Mouse (Mus musculus) lung, adult 18-20 months (tissue): Measurements from ENCODE around the gene Pnp2.
"Not testable (repeated sequence)": the region's sequence is repeated elsewhere in the genome, so short reads cannot be mapped to it uniquely, and the experiment has no call there.

ENCODE experiments used
- DNase-seq, 2 experiments: peaks; one replicate each; pipeline ENCODE4 v3.0.0; 2022; ENCODE audit warnings: mixed read lengths in 2 of 2

Gene Pnp2

DNA sequence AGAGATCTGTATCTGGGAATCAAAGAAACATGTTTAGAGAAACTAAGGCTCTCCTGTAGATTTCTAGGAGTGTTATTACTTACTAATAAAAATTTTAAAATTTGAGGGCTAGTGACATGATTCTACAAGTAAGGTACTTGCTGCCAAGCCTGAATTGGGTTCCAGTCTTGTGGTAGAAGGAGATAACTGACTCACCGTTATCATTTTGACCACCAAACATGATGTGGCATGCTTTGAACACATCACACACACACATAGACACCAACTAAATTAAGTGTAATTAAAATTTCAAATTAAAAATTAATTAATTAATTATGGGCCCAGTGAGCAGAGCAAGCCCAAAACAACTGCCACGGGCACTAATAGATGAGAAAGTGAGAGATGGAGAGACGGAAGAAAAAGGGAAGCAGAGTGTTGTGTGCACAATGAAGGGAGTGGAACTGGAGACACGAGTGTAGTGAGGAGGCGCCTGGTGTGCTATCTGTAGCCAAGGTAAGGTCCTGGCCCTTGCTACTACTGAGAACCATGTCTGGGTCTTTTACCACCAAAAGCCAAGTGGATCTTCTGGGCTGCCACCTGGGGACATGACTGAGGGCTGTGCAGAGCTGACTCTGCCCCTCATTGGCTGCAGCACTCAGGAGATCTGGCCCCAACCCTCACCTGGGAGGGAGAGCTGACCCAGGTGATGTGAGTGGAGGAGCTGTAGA, 2.6 kb downstream of the Pnp2 start:
- not testable (repeated sequence) for DNase-seq

DNA sequence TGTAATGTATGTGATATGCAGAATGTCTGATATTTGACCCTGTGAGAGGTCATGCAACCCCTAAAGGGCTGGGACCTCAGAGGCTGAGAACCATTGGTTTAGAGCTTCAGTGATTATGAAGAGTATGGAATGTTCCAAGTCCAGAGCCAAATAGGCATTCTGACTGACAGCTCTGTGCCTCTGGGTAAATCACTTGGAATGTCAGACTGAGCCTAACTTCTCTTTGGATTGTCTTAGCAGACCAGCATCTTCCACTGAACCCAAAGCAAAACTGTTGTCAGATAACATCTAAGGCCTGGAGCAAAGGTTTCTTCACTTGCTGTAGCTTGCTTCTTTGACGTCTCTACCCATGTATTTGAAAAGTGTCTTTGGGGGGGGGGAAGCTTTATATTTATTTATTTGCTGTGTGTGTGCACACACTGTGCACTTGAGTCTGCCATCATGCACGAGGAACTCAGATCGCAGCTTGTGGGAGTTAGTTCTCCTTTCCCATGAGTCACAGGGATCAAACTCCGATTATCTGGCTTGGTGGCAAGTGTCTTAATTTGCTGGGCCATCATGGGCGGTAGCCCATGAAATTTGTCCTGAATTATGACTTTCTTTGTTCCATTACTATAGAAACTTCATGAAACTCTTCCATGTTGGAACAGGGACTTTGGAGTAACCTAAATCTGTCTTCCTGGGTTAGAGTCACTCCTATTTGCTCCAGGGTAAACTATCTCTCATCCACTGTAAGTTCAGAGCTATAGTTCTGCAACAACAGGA, 12.6 kb downstream of the Pnp2 start:
- DNase-seq, result no peak

DNA sequence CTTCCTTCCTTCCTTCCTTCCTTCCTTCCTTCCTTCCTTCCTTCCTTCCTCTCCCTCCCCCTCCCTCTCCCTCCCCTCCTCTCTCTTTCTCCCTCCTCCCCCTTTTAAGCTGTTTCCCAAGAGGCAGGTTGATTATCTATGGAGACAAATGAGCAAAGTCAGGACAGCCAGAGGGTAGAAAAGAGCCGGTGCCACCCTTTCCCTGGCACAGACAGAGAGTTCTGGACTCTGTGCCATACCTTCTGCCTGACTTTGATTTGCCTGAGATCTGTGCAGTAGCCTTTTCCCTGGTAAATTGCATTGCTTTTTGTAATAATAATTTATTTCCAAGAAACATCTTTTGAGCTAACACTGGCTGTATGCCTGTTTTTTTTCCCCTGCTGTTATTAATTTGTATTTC, 13.2 kb downstream of the Pnp2 start:
- DNase-seq, result no peak

DNA sequence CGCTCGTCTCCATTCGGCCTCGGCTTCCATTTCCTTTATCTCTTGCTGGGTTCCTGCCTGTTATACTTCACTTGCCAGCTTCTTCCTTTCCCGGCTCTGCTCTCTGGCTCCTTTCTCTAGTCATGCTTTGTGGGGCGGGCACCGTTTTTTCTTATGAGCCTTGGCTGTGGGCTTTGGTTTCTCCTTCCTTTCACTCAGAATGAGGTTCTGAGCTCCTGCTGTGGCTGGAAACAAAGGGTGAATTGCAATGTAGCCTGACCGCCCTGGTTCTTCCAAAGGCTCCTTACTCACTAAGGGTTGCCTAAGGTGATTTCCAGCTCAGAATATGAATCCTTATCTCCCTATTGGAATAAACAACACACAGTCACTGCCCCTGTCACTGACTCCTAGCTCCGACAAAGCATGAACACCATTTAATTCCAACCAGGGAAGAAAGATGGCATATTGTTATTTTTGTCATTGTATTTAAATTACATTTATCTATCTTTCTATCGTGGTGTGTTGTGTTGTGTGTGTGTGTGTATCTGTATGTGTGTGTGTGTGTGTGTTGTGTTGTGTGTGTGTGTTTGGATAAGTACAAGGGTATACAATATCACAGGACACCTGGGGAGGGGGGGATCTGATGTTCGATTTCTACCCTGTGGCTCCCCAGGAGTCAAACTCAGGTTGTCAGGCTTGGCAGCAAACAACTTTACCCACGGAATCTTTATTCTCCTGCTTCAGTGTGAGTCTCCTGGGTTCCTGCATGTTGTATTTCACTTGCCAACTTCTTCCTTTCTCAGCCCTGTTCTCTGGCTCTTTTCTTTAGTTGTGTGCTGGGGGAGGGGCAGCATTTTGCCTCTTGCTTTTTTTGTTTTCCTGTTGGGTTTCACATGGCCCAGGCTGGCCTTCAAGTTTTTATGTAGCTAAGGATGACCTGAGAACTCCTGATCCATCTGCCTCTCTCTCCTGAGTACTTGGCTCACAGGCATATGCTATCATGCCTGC, 14.1 kb downstream of the Pnp2 start:
- DNase-seq, result peak in 1 of 2 experiments; percentile 17

DNA sequence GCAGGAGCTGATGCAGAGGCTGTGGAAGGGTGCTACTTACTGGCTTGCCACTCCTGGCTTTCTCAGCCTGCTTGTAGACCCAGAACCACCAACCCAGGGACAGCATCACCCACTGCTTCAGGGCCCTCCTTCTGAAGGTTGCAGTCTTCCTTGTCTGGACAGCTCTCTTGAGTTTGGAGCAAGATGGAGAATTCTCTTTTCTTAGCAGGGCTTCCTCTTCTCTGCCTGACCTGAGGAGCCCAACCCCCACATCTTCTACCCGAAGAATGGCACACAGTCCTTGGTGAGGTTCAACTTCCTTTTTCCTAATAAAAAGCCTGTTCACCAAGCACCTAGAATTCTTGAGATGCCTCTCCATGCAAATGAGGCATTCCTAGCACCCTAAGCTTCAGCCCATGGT, 15.0 kb downstream of the Pnp2 start:
- DNase-seq, result no peak

DNA sequence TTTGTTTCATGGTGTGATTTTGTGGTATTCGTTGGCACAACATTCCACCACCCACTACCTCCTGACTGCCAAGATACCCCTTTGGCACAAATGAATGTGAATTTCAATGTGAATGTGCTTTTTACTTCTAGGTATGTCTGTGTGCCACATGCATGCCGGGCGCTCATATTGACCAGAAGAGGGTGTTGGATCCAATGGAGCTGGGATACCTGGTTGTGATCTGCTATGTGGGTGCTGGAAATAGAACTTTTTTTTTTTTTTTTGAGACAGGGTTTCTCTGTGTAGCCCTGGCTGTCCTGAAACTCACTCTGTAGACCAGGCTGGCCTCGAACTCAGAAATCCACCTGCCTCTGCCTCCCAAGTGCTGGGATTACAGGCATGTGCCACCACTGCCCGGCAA, 17.3 kb downstream of the Pnp2 start:
- DNase-seq, result not testable (repeated sequence)

DNA sequence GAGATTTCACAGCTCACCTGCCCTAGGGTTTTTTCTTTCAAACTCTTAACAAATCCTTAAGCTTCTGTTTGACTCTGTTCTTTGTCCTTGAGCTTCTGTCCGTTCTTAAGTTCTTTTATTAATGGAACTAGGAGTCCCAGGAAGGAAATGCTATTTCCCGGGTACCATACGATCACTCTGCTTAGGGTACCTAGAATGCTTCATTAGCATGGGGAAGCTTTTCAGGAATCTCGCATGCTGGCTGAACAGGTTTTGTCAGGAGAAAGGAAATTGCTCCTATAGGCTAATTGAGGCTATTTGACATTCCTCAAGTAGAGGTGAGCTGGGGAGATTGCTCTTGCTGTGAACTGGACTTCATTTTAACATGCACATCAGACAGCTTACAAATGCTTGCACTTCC, 17.9 kb downstream of the Pnp2 start:
- no peak for DNase-seq

DNA sequence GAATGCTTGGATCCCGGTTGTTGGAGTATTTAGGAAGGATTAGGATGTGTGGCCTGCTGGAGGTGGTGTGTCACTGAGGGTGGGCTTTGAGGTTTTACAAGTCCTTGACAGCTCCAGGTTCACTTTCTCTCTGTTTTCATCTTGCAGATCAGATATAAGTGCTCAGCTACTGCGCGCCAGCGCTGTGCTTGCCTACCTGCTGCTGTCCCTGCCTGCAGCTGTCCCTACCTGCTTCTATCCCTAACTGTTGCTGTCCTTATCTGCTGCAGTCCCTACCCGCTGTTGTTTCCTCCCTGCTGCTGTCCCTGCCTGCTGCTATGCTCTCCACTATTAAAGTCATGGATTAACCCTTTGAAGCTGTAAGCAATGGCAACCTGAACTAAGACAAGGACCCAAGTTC, 19.2 kb downstream of the Pnp2 start:
- no peak for DNase-seq

DNA sequence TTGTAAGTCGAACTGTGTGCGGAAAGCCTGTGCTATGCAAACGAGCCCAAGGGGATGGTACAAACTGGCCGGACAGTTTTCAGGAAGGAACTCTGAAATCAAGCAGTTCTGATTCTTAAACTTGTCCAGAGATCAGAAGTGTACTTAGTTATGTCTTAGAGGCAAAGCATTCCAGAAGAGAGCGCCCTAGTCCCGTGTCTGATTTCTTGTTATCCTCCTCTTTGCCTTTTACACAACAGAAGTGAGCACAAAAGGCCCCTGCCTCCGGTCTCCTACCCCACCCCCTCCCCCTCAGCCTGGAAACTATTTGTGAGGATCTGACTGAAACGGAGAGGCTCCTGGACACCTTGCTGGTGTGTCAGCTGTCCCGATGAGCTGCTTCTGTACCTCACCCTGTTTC, 20.9 kb downstream of the Pnp2 start:
- DNase-seq, result peak in 1 of 2 experiments; percentile 11

DNA sequence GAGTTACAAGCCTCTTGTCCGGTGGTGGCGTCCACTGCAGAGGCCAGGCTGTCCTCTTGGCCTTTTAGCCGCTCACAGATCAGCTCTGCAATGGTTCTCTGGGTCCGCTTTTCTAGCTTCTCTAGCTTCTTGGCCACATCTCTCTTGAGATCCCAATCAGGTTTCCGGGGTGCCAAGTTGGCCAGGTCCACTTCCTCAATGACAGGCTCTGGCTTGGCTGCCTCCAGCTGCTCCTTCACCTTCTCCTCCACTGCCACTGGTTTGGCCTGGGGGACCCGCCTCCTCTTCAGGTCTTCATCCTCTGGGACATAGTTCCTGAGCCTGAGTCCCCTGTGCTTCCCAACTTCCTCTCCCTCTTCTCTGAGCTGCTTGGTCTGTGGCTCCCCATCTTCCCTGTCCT, 22.7 kb downstream of the Pnp2 start:
- not testable (repeated sequence) for DNase-seq

DNA sequence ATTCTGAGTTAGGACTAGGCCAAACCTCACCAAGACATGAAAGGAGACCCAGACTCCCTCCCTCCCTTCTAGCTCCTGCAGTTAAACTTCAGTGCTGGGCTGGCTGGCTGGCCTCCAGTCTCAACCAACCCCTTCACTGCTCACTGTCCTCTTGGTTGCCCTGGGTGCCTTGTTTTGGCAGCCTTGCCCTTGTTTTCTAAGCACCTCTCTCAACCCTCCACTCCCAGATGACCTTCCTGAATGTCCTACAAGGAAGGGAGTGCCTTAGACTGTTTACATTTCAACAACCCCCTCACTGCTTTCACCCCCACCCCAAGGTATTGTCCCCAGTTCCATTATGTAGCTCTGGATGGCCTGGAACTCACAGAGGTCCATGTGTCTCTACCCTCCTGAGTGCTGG, 23.8 kb downstream of the Pnp2 start:
- DNase-seq, result no peak

DNA sequence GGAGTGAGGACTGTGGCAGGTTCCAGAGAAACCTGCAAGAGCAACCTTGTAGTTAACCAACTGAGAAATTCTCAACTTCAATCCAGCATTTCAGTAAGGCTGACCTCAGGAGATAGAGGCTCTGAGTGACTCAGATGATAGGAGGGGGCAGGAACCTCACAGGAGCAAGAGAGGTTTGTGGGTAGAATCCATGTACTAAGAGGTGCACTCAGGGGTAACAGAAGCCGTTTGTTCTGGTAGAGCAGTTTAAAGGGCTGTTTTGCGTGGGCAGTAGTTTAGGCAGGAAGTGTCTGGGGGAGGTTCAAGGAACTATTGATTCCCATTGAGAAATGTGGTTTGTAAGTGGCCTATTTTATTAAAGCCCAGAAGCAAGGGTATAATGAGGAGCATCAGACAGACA, 25.4 kb downstream of the Pnp2 start:
- DNase-seq, result no peak

DNA sequence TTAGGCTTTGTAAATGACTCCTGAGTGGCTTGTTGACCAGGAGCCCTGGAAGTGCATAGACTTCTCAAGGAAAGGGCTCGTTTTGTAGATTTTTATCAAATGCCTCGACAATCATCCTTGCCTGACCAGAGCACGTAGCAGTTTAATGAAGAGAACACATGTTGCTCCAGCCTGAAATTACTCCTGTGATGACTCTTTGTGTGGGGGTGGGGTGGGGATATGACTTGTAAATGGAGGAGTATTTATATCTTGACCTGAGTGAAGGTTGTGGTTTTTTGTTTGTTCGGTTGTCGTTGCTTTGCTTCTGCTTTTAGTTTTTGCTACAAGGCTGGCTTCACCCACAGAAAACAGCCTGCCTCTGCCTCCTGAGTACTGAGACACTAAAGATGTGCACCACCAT, 26.0 kb downstream of the Pnp2 start:
- no peak for DNase-seq

DNA sequence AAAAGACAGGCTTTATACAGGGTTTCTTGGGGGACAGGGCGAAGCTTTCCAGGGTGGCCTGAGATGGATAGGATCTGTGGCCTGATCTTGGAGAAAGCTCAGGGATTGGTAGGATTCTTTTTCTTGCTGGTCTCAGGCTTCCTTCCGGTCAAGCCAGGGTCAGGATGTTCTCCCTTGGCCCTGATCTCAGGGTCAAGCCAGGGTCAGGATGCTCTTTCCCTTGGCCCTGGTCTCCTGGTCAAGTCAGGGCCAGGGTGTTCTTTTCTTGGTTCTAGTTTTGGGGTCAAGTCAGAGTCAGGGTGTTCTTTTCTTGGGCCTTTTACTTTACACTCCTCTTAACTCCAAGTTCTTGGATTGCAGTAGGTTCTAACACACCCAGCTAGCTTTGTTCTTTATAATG, 31.9 kb downstream of the Pnp2 start:
- peak; percentile 12 to 33 for DNase-seq

DNA sequence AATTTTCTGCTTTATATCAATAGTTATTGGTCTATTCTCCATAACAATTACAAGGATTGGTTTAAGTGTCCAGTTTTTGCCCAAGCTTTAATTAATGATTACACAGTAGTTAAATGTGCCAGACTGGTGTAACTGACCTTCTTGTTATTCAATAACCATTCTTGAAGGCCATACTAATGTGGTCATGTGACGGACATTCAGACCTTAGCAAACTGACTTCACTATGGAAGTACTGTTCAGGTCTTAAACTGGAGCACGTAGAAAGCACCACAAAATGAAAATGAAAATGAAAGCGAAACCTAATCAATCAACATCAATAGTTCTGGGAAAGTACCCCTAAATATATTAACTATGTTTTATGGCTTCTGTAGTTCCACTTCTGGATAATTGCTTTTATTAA, 35.2 kb downstream of the Pnp2 start:
- no peak for DNase-seq

DNA sequence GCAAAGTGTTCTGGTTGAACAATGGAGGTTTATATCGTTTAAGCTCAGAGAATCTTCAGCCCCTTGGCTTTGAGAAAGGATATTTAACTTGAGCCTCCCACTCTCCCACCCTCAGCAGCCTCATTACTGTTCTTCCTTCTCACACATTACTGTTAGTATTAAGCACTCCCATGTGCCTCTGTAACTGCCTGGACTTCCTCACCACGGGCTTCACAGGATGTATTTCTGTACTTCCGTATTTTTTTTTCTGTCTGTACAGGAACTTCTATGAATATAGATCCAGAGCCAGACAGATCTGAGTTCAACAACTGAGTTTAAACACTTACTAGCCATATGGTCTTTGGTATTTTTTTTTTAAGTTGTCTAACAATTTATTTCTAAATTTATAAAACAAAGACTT, 41.3 kb downstream of the Pnp2 start:
- DNase-seq, result no peak

DNA sequence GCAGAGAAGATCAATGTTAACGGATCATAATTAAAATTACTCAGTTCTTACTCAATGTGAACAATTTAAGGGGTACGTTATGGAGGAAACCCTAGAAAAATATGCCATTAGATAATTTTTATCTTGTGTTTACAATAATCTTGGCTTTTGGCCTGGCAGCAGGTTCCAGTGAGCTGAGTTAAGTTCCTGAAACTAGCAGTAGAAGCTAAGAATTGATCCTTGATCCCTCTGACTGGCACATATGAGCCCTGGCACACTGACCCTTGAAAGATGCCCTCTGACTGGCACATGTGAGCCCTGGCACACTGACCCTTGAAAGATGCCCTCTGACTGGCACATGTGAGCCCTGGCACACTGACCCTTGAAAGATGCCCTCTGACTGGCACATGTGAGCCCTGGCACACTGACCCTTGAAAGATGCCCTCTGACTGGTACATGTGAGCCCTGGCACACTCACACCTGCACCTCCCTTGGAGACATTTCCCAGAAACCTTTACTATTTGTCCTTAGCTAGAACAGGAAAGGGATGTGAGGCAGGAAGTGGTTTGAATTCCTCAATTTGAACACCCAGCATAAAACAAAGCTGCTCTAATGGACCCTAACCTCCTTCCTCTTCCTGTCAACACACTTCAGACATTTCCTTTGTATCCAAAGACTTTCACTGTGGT, 42.3 kb downstream of the Pnp2 start:
- peak in 1 of 2 experiments; percentile 22 for DNase-seq

DNA sequence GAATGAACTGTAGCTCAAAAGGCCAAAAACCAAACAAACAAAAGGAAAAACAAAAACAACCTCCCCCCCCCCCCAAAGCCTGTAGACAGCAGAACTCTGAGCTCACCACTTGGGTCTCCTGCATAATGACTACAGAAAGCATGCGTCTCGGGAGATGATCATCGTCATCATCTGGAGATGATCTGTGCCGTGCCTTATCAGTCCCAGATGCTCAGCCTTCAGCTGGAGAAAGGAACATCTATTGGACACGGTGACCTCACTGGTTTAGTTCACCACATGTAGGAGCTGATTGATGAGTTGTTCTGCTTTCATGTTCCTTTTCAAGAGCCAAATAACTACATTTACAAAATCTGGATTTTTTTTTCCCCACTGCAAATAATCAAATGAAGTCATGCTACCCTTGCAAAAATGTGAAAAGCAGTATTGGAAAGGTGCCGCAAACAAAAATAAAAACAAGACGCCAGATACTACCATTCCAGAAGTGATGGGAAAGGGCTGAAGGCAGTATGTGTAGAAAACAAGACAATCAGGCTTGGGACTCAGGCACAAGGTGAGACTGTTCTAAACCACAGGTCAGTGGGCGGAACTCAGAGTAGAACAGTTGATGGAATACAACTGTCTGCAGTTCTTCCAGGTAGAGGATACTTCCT, 51.5 kb downstream of the Pnp2 start, which contains the start of gene Rnase10:
Gene Rnase10, plus strand, starts transcription at position 600 of the 650 bp plus-strand sequence.
- no peak for DNase-seq

DNA sequence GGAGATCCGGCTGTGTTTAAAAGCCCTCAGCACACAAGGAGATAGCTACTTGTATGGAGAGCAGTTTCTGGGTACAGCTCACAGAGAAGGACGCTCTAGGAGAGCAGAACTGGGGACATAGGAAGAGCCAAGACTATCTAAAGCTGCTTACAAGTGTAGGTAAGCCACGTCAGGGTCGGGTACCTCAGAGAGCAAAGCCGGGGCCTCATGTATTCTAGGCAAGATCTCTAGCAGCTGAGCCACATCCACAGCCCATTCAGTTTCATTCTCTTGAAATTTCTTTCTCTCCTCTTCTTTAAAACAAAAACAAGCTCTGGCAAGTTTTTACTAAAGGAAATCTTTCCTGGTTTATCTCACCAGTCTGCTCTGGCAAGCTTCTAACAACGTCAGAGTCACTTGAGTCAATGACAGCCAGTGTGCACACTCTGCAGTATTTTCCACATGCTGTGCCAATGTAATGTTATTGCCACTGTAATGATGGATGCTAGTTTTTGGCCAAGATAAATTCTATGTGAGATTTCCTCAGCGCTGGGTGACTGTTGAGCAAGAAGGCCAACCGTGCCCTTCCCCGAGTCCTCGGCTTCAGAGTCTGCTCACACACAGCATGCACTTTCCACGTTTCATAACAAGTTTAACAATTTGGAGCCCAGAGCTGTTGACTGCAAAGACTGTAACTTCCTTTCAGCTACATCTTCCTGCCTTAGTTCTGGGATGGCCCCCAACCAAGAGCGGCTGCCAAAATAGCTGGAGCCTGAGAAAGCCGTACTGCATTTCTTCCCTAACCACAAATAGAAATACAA, 52.3 kb downstream of the Pnp2 start:
- DNase-seq, result peak; percentile 62 to 70

DNA sequence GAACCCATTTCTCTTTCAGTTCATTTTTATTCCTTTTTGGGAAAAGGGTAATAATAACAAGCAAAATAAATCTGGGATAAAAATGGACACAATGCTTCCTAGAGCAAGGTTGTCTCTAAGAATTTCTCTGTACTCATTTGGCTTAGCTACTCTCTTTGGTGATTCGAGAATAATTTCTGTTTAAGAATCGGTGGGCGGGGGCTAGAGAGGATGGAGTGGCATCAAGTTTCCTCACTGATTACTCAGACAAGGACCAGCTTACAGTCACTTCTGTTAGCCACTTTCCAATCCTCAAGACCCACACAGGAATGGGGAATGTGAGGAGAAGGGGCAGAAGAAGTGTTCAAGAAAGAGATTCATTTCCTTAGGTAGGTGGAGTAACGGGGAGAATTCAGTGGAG, 53.0 kb downstream of the Pnp2 start:
- DNase-seq, result no peak

DNA sequence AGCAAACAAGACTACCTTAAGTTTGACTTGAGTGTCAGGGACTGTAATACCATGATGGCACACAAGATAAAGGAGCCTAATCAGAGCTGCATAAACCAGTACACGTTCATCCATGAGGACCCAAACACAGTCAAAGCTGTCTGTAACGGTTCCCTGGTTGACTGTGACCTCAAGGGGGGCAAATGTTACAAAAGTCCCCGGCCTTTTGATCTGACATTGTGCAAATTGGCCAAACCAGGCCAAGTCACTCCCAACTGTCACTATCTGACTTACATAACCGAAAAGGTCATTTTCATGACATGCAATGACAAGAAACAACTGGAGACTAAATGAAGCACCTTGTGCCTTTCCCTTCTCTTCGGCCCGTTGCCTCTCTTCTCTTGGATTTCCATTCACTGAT, 53.8 kb downstream of the Pnp2 start:
- peak in 1 of 2 experiments; percentile 31 for DNase-seq
